Mouse (Mus musculus) cerebellum, adult 2 months (tissue): Measurements from ENCODE around the gene Anp32a.

ENCODE experiments used
- CTCF ChIP-seq: fragments of 200-500 bp; IDR thresholded peaks from 2 replicates; pipeline ENCODE4 v1.5.1; 2011; ENCODE audit warnings: low read depth, mild to moderate bottlenecking, control low read depth, low read length, moderate library complexity, borderline replicate concordance; ENCODE audit not compliant: insufficient read depth
- POLR2A ChIP-seq: fragments of 200-500 bp; IDR thresholded peaks from 2 replicates; pipeline ENCODE4 v1.6.1; 2011; ENCODE audit warnings: low read length, control low read depth, borderline replicate concordance; ENCODE audit not compliant: insufficient read depth

GRCm38 (mm10) chr9:62357593-62357992, 16.5 kb downstream of the Anp32a start:
- no peak for TF ChIP-seq POLR2A
- TF ChIP-seq CTCF: no peak
